Mouse (Mus musculus) midbrain, embryonic 16.5 days (tissue): ENCODE measurements around the gene Treml2. TPM values are rescaled to one million over a fixed set of nuclear protein-coding genes. Genes with fewer than 3 reads are reported as not detected.

Experiments
- ATAC-seq: fragments of 200-750 bp; cut with Nextera tagmentation; 2 replicates; pipeline ENCODE4 v1.8.0; 2017; ENCODE audit warnings: moderate TSS enrichment
- H3K27ac ChIP-seq: fragments of 300-500 bp; sonication (generic); 2 replicates; pipeline ENCODE4 v1.5.1; 2014; ENCODE audit warnings: mild to moderate bottlenecking, low read length, mixed read lengths
- H3K27me3 ChIP-seq: fragments of 300-500 bp; sonication (generic); 2 replicates; pipeline ENCODE4 v1.6.1; 2014; ENCODE audit warnings: low read depth, low read length, mixed read lengths; ENCODE audit not compliant: control insufficient read depth, insufficient read depth
- H3K36me3 ChIP-seq: fragments of 300-500 bp; sonication (generic); 2 replicates; pipeline ENCODE4 v1.6.1; 2014; ENCODE audit warnings: mild to moderate bottlenecking, low read length, moderate library complexity, mixed read lengths; ENCODE audit not compliant: control insufficient read depth, insufficient read depth
- H3K4me1 ChIP-seq: fragments of 300-500 bp; sonication (generic); 2 replicates; pipeline ENCODE4 v1.6.1; 2014; ENCODE audit warnings: mild to moderate bottlenecking, low read length, mixed read lengths; ENCODE audit not compliant: control insufficient read depth, insufficient read depth
- H3K4me2 ChIP-seq: fragments of 300-500 bp; sonication (generic); 2 replicates; pipeline ENCODE4 v1.6.1; 2014; ENCODE audit warnings: mild to moderate bottlenecking, low read length, mixed read lengths
- H3K4me3 ChIP-seq: fragments of 300-500 bp; sonication (generic); 2 replicates; pipeline ENCODE4 v1.5.1; 2014; ENCODE audit warnings: low read depth, mild to moderate bottlenecking, low read length, moderate library complexity, mixed read lengths
- H3K9ac ChIP-seq: fragments of 300-500 bp; sonication (generic); 2 replicates; pipeline ENCODE4 v1.6.1; 2014; ENCODE audit warnings: low read depth, low read length, mixed read lengths
- H3K9me3 ChIP-seq: fragments of 300-500 bp; sonication (generic); replicated peaks from 2 replicates; pipeline ENCODE4 v1.6.1; 2014; ENCODE audit warnings: mild to moderate bottlenecking, low read length, mixed read lengths; ENCODE audit not compliant: control insufficient read depth, poor library complexity, severe bottlenecking
- WGBS: fragments of 180-500 bp; shearing (Covaris S2); extraction: QIAGEN DNeasy Blood & Tissue Kit; methylation state at CpG from one replicate; pipeline ENCODE4 v1.1.7; 2014; 5-methylcytosine and 5-hydroxymethylcytosine counted together
- polyA plus RNA-seq: library from polyadenylated mRNA; unstranded; fragments of >200 nt; fragmentation: Nextera tagmentation; extraction: Ambion mirVana; gene quantifications from 2 replicates; pipeline ENCODE4 v1.2.1, GENCODE M21; 2015

Gene Treml2
- polyA plus RNA-seq, 1 experiment from 2014 or later, result 0.09 TPM

DNA sequence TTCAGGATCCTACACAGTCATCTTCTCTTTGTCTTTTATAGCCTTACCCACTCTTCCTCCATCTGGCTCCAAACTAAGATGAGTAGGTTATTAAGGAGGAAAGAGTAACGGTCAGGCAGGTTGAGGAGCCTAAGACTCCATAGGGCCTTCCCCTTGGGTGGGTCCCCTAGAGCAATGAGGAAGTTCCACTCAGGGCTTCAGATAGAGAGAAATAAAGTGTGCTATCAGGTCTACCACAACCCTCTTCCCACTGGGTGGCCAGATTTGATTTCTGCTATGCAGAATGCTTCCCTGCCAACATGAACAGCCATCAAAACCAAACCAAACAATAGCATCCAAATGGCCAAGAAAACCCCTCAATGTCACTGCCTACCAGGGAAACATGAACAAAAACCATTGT lies 31.7 kb upstream of the Treml2 start:
- 96% methylated on average over 1 of the region's 1 CpGs for WGBS
- Histone ChIP-seq H3K9me3 (no peaks in the 10 kb centered on the region), H3K27ac (no peak overlapping the region), H3K9ac (no peak overlapping the region), H3K4me3 (no peak overlapping the region), H3K27me3 (no peaks in the 10 kb centered on the region), H3K36me3 (no peaks in the 10 kb centered on the region), H3K4me1 (no peaks in the 10 kb centered on the region), H3K4me2 (no peak overlapping the region)
- no peak for ATAC-seq

DNA sequence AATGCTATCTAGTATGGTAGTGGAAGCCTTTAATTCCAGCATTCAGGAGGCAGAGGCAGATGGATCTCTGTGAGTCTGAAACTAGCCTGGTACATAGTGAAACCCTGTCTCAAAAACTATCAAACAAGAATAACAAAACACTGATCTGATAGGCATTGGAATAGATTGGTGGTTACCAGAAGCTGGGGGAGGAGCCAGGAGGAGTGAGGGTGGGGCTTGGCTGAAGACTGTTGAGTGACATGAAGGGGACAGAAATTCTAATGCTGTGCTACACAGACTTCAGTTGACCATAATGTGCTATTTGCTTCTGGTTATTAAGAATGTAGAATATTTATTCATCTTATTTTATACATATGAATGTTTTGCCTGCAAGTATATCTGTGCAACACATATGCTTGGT lies 31.0 kb upstream of the Treml2 start:
- H3K9ac ChIP-seq, result no peak overlapping the region
- H3K27me3 ChIP-seq, result no peaks in the 10 kb centered on the region
- no peaks in the 10 kb centered on the region for H3K36me3 ChIP-seq
- no peaks in the 10 kb centered on the region for H3K9me3 ChIP-seq
- no peak overlapping the region for H3K27ac ChIP-seq
- no peak overlapping the region for H3K4me3 ChIP-seq
- ATAC-seq, result no peak
- no peaks in the 10 kb centered on the region for H3K4me1 ChIP-seq
- no peak overlapping the region for H3K4me2 ChIP-seq

DNA sequence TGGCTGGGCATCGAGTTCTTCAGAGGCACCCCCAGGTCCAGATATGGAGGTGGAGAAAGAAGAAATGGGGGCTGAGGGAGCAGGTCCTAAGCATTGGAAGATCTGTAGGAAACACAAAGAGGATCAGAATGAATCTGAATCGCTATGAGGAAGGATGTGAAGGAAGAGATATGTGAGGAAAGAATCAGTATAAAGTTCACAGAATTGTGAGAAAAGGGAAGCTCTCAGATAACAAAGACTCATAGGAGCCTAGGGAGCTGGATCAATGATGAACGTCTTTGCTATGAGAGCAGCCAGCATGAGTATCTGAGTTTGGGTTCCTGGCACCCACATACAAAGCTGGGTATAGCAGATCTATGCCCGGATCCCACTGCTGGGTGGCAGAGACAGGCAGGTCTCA lies 29.5 kb upstream of the Treml2 start:
- H3K4me2 ChIP-seq, result no peak overlapping the region
- no peaks in the 10 kb centered on the region for H3K27me3 ChIP-seq
- no peak for ATAC-seq
- H3K4me3 ChIP-seq, result no peak overlapping the region
- H3K27ac ChIP-seq, result no peak overlapping the region
- H3K9me3 ChIP-seq, result no peaks in the 10 kb centered on the region
- no peaks in the 10 kb centered on the region for H3K36me3 ChIP-seq
- H3K4me1 ChIP-seq, result no peaks in the 10 kb centered on the region
- 79% methylated on average over 4 of the region's 4 CpGs for WGBS
- no peak overlapping the region for H3K9ac ChIP-seq

DNA sequence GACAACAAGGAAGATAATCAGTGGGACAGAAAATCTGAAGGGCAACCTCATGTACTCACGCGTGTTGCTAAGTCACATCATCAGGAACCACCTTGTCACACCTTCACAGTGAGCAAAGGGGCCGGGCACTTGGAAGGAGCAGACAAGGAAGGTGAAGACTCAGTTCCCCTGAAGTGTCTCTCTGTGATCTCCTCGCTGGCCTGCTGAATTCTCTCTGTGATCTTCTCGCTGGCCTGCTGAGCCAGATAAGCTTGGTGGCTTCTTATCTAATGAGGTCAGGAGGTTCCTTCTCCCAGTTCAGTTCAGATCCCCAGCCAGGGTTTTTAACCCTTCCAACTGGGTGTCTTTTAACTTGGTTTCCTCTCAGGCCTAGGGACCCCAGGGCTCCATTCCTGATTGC lies 27.1 kb upstream of the Treml2 start:
- 75% methylated on average over 5 of the region's 5 CpGs for WGBS
- Histone ChIP-seq H3K4me1 (no peaks in the 10 kb centered on the region), H3K27ac (no peak overlapping the region), H3K27me3 (no peaks in the 10 kb centered on the region), H3K9me3 (no peaks in the 10 kb centered on the region), H3K36me3 (no peaks in the 10 kb centered on the region), H3K4me3 (no peak overlapping the region), H3K4me2 (no peak overlapping the region), H3K9ac (no peak overlapping the region)
- no peak for ATAC-seq

DNA sequence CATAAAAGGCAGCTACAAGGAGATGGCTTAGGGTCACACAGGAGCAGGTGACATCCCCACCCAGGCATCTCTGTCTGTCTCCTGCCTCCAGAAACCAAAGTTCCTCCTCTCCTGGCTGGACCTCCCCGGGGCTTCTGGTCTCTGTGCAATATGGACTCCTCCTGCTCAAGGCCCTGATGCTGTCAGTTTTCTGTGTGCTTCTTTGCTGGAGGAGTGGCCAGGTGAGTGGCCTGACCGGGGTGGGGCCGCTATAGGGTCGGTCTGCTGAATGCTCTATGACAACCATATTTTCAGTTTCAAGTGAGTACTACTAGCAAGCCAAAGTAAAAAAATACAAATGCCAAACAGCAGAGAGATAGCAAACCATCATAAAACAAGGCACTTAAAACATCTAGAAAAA lies 26.7 kb upstream of the Treml2 start:
- Histone ChIP-seq H3K4me1 (no peaks in the 10 kb centered on the region), H3K27ac (no peak overlapping the region), H3K27me3 (no peaks in the 10 kb centered on the region), H3K36me3 (no peaks in the 10 kb centered on the region), H3K4me3 (no peak overlapping the region), H3K4me2 (no peak overlapping the region), H3K9me3 (no peaks in the 10 kb centered on the region), H3K9ac (no peak overlapping the region)
- no peak for ATAC-seq
- 98% methylated on average over 4 of the region's 4 CpGs for WGBS

DNA sequence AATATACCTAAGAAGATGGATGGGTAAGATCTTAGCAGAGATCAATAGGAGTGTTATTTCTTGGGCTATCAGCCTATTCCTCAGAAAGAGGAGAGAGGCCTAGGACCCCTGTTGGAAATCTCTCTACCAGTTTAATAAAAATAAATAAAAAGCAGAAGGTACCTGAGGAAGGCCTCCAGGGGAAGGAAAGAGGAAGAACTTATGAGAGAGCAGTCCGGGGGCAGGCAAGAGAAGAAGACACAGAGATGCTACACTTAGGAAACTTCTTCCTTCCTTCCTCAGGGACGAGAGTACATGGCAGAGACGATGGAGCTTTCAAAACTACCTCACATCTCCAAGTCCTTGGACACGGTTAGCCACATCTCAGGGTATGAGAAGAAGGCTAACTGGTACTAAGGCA lies 25.2 kb upstream of the Treml2 start:
- no peaks in the 10 kb centered on the region for H3K9me3 ChIP-seq
- no peak overlapping the region for H3K4me2 ChIP-seq
- ATAC-seq, result no peak
- no peaks in the 10 kb centered on the region for H3K4me1 ChIP-seq
- H3K36me3 ChIP-seq, result no peaks in the 10 kb centered on the region
- no peak overlapping the region for H3K4me3 ChIP-seq
- WGBS, result 96% methylated on average over 4 of the region's 4 CpGs
- H3K9ac ChIP-seq, result no peak overlapping the region
- no peak overlapping the region for H3K27ac ChIP-seq
- no peaks in the 10 kb centered on the region for H3K27me3 ChIP-seq

DNA sequence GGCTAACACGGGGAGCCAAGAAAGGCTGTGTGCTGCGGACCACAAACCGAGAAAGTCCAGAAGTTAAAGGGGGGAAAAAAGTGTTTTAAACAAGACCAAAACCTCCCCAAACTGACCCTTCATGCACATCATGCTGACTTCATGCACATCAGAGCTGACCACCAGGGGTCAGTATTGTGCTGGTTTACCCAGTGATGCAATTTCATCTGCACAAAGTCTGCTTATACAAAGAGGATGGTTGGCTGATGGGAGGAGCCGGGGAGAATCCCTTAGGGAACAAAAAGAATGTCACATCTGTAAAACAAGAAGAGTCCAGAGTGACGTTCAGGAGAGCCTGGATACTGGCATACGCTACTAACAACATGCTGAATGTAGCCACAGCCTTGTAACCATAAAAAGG lies 24.4 kb upstream of the Treml2 start:
- Histone ChIP-seq H3K36me3 (no peaks in the 10 kb centered on the region), H3K9me3 (no peaks in the 10 kb centered on the region), H3K4me3 (no peak overlapping the region), H3K27me3 (no peaks in the 10 kb centered on the region), H3K9ac (no peak overlapping the region), H3K4me2 (no peak overlapping the region), H3K27ac (no peak overlapping the region), H3K4me1 (no peaks in the 10 kb centered on the region)
- 28% methylated on average over 6 of the region's 6 CpGs for WGBS
- ATAC-seq, result no peak

DNA sequence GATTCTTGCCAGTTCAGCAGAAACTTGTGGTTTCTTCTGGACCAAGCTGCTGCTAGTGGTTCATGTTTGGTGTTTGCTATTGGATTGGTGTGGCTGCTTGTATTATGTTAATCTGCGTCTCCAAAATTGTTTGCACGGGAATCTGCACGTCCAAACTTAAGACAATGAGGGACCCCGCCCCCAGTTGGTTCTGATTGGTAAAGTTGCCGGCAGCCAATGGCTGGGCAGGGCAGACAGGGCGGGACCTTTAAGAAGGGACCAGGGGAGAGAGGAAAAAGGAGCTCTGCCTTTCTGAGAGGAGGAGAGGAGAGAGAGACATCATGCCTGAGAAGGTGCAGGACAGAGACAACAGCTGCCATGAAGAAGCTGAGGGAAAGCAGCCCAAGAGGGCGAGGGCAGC lies 23.6 kb upstream of the Treml2 start:
- H3K9me3 ChIP-seq, result no peaks in the 10 kb centered on the region
- H3K4me2 ChIP-seq, result no peak overlapping the region
- H3K4me1 ChIP-seq, result no peaks in the 10 kb centered on the region
- no peak overlapping the region for H3K9ac ChIP-seq
- no peaks in the 10 kb centered on the region for H3K36me3 ChIP-seq
- H3K27ac ChIP-seq, result no peak overlapping the region
- ATAC-seq, result no peak
- no peaks in the 10 kb centered on the region for H3K27me3 ChIP-seq
- 57% methylated on average over 7 of the region's 7 CpGs for WGBS
- no peak overlapping the region for H3K4me3 ChIP-seq

DNA sequence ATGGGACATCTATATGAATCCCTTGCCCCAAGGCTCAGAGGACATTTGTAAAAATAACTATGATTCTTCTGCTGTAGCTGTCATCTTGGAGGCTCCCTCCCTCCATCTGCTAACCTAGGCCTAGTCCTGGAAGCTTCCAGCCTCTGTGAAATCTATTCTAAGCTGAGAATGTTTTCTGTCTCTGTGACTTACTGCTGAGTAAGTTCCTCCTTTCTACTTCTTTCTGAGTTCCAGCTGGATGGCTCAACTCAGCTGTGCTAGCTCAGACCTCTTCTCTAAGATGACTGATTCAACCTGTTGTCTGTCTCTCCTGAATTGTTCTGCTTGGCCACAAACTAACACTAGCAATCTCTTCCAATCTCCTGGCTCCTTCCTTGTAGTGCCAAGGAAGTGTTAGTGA lies 20.9 kb upstream of the Treml2 start:
- no peak for ATAC-seq
- H3K4me3 ChIP-seq, result no peak overlapping the region
- no peaks in the 10 kb centered on the region for H3K27me3 ChIP-seq
- no peaks in the 10 kb centered on the region for H3K9me3 ChIP-seq
- no peak overlapping the region for H3K4me2 ChIP-seq
- H3K36me3 ChIP-seq, result no peaks in the 10 kb centered on the region
- H3K9ac ChIP-seq, result no peak overlapping the region
- H3K27ac ChIP-seq, result no peak overlapping the region
- peaks cover 7% of the 10 kb centered on the region for H3K4me1 ChIP-seq

DNA sequence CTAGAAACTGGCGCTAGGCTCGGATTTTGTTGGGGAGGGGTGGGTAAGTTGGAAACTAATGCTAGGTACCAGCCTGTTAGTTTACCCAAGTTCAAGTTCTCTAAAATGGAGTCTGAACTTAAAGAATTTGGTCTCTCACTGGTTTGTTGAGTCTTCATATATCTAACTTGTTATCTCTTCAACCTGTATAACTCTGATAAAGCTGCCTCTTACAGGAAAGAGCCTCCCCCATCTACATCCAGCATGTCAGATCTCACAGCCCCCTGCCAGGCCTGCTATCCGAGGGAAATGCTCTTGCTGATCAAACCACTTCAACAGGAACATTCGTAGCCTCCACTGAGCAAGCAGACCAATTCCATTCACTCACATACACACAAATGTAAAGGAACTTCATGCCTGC lies 20.3 kb upstream of the Treml2 start:
- no peak for ATAC-seq
- H3K9me3 ChIP-seq, result no peaks in the 10 kb centered on the region
- WGBS, result 86% methylated on average over 4 of the region's 4 CpGs
- peaks cover 7% of the 10 kb centered on the region for H3K4me1 ChIP-seq
- no peaks in the 10 kb centered on the region for H3K27me3 ChIP-seq
- H3K9ac ChIP-seq, result no peak overlapping the region
- no peak overlapping the region for H3K27ac ChIP-seq
- no peak overlapping the region for H3K4me2 ChIP-seq
- no peak overlapping the region for H3K4me3 ChIP-seq
- H3K36me3 ChIP-seq, result no peaks in the 10 kb centered on the region
